Mouse (Mus musculus) erythroblast, embryonic 14.5 days (primary cell): ENCODE results near the gene Soat2. TPM values are rescaled to one million over a fixed set of nuclear protein-coding genes. Genes with fewer than 3 reads are reported as not detected.

Source experiments
- H3K27me3 ChIP-seq: 2 replicates; pipeline ENCODE4 v1.6.1; 2012; ENCODE audit warnings: inconsistent platforms; ENCODE audit not compliant: control insufficient read depth
- H3K36me3 ChIP-seq: 2 replicates; pipeline ENCODE4 v1.6.1; 2012; ENCODE audit warnings: mild to moderate bottlenecking, inconsistent platforms; ENCODE audit not compliant: control insufficient read depth
- H3K4me1 ChIP-seq: 2 replicates; pipeline ENCODE4 v1.6.1; 2012; ENCODE audit warnings: inconsistent platforms; ENCODE audit not compliant: control insufficient read depth
- H3K4me3 ChIP-seq: replicated peaks from 2 replicates; pipeline ENCODE3; 2012; ENCODE audit warnings: moderate library complexity, mild to moderate bottlenecking, inconsistent platforms
- H3K9me3 ChIP-seq: 2 replicates; pipeline ENCODE4 v1.6.1; 2012; ENCODE audit warnings: low read length, inconsistent platforms, mixed read lengths; ENCODE audit not compliant: control insufficient read depth
- GATA1 ChIP-seq: IDR thresholded peaks from 2 replicates; pipeline ENCODE4 v1.6.1; 2012; ENCODE audit warnings: low read length, inconsistent platforms, mixed read lengths
- TAL1 ChIP-seq: IDR thresholded peaks from 3 replicates; pipeline ENCODE4 v1.6.1; 2012; ENCODE audit warnings: low read length, inconsistent platforms, mixed read lengths
- polyA plus RNA-seq: library from polyadenylated mRNA; stranded (reverse); fragments of >175 nt; gene quantifications from 2 replicates; pipeline ENCODE4 v1.2.3, GENCODE M21; 2012

Gene Soat2
- polyA plus RNA-seq, result 0.12 and 0.18 TPM in 2 replicates

GRCm38 (mm10) chr15:102150301-102151135, at the start of gene Soat2:
TSS of gene Soat2 (plus strand) at chr15:102150526.
- Histone ChIP-seq H3K36me3 (peaks cover 22% of the 10 kb centered on the region), H3K4me1 (peaks cover 47% of the 10 kb centered on the region), H3K27me3 (peaks cover 7% of the 10 kb centered on the region), H3K9me3 (no peaks in the 10 kb centered on the region; the same call in none of the 2 replicates), H3K4me3 (peak within 1 kb of the TSS; percentile 66)
- TF ChIP-seq TAL1, result no peak
- TF ChIP-seq GATA1, result no peak

- TF ChIP-seq GATA1 (no peak), TAL1 (no peak)
- Histone ChIP-seq H3K9me3 (no peaks in the 10 kb centered on the region), H3K4me1 (peaks cover 30% of the 10 kb centered on the region), H3K36me3 (peaks cover 25% of the 10 kb centered on the region), H3K27me3 (peaks cover 69% of the 10 kb centered on the region), H3K4me3 (peak overlapping the region; percentile 62)
Observed at GRCm38 (mm10) chr15:102100996-102101671, 49.2 kb upstream of the Soat2 start.

GRCm38 (mm10) chr15:102101672-102102541, 48.4 kb upstream of the Soat2 start:
- H3K4me1 ChIP-seq, result peaks cover 33% of the 10 kb centered on the region
- TF ChIP-seq TAL1 (no peak), GATA1 (no peak)
- H3K27me3 ChIP-seq, result peaks cover 77% of the 10 kb centered on the region
- H3K9me3 ChIP-seq, result no peaks in the 10 kb centered on the region
- peaks cover 19% of the 10 kb centered on the region for H3K36me3 ChIP-seq
- no peak overlapping the region for H3K4me3 ChIP-seq

GRCm38 (mm10) chr15:102102548-102103121, 47.7 kb upstream of the Soat2 start:
- Histone ChIP-seq H3K27me3 (peaks cover 83% of the 10 kb centered on the region), H3K9me3 (no peaks in the 10 kb centered on the region), H3K36me3 (peaks cover 13% of the 10 kb centered on the region), H3K4me1 (peaks cover 40% of the 10 kb centered on the region), H3K4me3 (peak overlapping the region; percentile 29)
- TF ChIP-seq GATA1 (no peak), TAL1 (no peak)

GRCm38 (mm10) chr15:102103371-102103946, 46.9 kb upstream of the Soat2 start:
- H3K4me3 ChIP-seq, result peak overlapping the region; percentile 29
- TF ChIP-seq GATA1, result no peak
- no peak for TF ChIP-seq TAL1
- H3K9me3 ChIP-seq, result no peaks in the 10 kb centered on the region
- H3K27me3 ChIP-seq, result peaks cover 86% of the 10 kb centered on the region
- H3K4me1 ChIP-seq, result peaks cover 44% of the 10 kb centered on the region
- peaks cover 5% of the 10 kb centered on the region for H3K36me3 ChIP-seq

- Histone ChIP-seq H3K4me1 (peaks cover 44% of the 10 kb centered on the region), H3K4me3 (no peak overlapping the region), H3K27me3 (peaks cover 86% of the 10 kb centered on the region), H3K36me3 (peaks cover 3% of the 10 kb centered on the region; the same call in 1 of the 2 replicates), H3K9me3 (no peaks in the 10 kb centered on the region)
- TF ChIP-seq TAL1 (no peak), GATA1 (no peak)
Observed at GRCm38 (mm10) chr15:102103947-102104555, 46.3 kb upstream of the Soat2 start.

GRCm38 (mm10) chr15:102105360-102105759, 45.0 kb upstream of the Soat2 start:
- TF ChIP-seq TAL1 (no peak), GATA1 (no peak)
- Histone ChIP-seq H3K4me1 (peaks cover 38% of the 10 kb centered on the region), H3K27me3 (peaks cover 77% of the 10 kb centered on the region), H3K9me3 (no peaks in the 10 kb centered on the region), H3K36me3 (no peaks in the 10 kb centered on the region), H3K4me3 (no peak overlapping the region)
